Mouse (Mus musculus) hindbrain, embryonic 13.5 days (tissue): ENCODE measurements around the gene Ypel1. TPM values are rescaled to one million over a fixed set of nuclear protein-coding genes. Genes with fewer than 3 reads are reported as not detected.
A peak's percentile ranks its signal among the peaks of the same experiment; 100 is the strongest.

Experiments used
- ATAC-seq: fragments of 200-750 bp; cut with Nextera tagmentation; 2 replicates; pipeline ENCODE4 v1.8.0; 2017; ENCODE audit warnings: moderate TSS enrichment; ENCODE audit not compliant: low FRiP score
- H3K27ac ChIP-seq: fragments of 300-500 bp; sonication (generic); 2 replicates; pipeline ENCODE4 v1.5.1; 2015; ENCODE audit warnings: inconsistent platforms, mild to moderate bottlenecking, moderate library complexity
- H3K27me3 ChIP-seq: fragments of 300-500 bp; sonication (generic); 2 replicates; pipeline ENCODE4 v1.6.1; 2015; ENCODE audit warnings: mild to moderate bottlenecking, inconsistent platforms
- H3K36me3 ChIP-seq: fragments of 300-500 bp; sonication (generic); 2 replicates; pipeline ENCODE4 v1.6.1; 2015; ENCODE audit warnings: mild to moderate bottlenecking, inconsistent platforms
- H3K4me1 ChIP-seq: fragments of 300-500 bp; sonication (generic); replicated peaks from 2 replicates; pipeline ENCODE4 v1.6.1; 2015; ENCODE audit warnings: inconsistent platforms
- H3K4me2 ChIP-seq: fragments of 300-500 bp; sonication (generic); 2 replicates; pipeline ENCODE4 v1.6.1; 2015; ENCODE audit warnings: inconsistent platforms, mild to moderate bottlenecking, moderate library complexity
- H3K4me3 ChIP-seq: fragments of 300-500 bp; sonication (generic); 2 replicates; pipeline ENCODE4 v1.5.1; 2015; ENCODE audit warnings: mild to moderate bottlenecking, inconsistent platforms
- H3K9ac ChIP-seq: fragments of 300-500 bp; sonication (generic); 2 replicates; pipeline ENCODE4 v1.6.1; 2015; ENCODE audit warnings: mild to moderate bottlenecking, inconsistent platforms
- H3K9me3 ChIP-seq: fragments of 300-500 bp; sonication (generic); 2 replicates; pipeline ENCODE4 v1.6.1; 2016; ENCODE audit warnings: inconsistent platforms
- WGBS: fragments of 180-500 bp; shearing (Covaris S2); methylation state at CpG from one replicate; pipeline ENCODE4 v1.1.7; 2015; 5-methylcytosine and 5-hydroxymethylcytosine counted together
- polyA plus RNA-seq: library from polyadenylated mRNA; unstranded; fragments of >200 nt; fragmentation: Nextera tagmentation; extraction: Ambion mirVana; gene quantifications from 2 replicates; pipeline ENCODE4 v1.2.1, GENCODE M21; 2015

Gene Ypel1
- polyA plus RNA-seq, 1 experiment from 2014 or later: 119 TPM

GRCm38 (mm10) chr16:17062338-17062737 lies 7.2 kb upstream of the Ypel1 start:
- H3K9me3 ChIP-seq: no peaks in the 10 kb centered on the region
- H3K4me2 ChIP-seq: no peak overlapping the region
- no peak overlapping the region for H3K4me3 ChIP-seq
- H3K4me1 ChIP-seq: no peaks in the 10 kb centered on the region
- H3K27ac ChIP-seq: no peak overlapping the region
- H3K36me3 ChIP-seq: no peaks in the 10 kb centered on the region
- H3K27me3 ChIP-seq: 0 out of 2 replicates have a peak, but pooled peaks cover 3% of the 10 kb centered on the region
- no peak for ATAC-seq
- H3K9ac ChIP-seq: no peak overlapping the region
- 69% methylated on average over 1 of the region's 1 CpGs for WGBS

GRCm38 (mm10) chr16:17067552-17067951 lies 1.9 kb upstream of the Ypel1 start:
- no peak for ATAC-seq
- Histone ChIP-seq H3K27ac (no peak overlapping the region), H3K9ac (no peak overlapping the region), H3K4me3 (no peak overlapping the region), H3K27me3 (no peaks in the 10 kb centered on the region), H3K36me3 (0 out of 2 replicates have a peak, but pooled peaks cover 3% of the 10 kb centered on the region), H3K4me2 (no peak overlapping the region), H3K9me3 (no peaks in the 10 kb centered on the region), H3K4me1 (peaks cover 25% of the 10 kb centered on the region)
- 91% methylated on average over 2 of the region's 2 CpGs for WGBS

DNA sequence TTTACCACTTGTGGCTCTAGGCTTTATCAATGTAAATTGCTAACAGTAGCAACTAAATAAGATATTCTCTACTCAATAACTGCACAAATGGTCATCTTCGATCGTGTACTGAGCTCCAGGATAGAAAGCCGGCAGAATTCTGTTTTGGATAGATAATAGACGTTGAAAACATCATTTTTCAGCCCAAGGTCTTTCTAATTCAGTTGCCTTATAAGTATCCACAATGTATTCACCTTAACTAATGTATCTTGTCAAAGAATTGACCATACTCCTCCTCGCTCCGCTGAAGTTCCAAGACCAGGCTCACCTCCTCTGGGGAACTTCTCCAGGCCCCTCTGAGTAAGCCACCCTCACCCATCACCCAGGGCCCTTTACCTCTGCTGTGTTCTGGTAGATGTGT lies 1.2 kb downstream of the Ypel1 start:
- H3K4me3 ChIP-seq: peak overlapping the region; percentile 72
- WGBS: 47% methylated on average over 6 of the region's 6 CpGs

GRCm38 (mm10) chr16:17073000-17073399 lies 3.5 kb downstream of the Ypel1 start:
- Histone ChIP-seq H3K4me2 (no peak overlapping the region), H3K27me3 (no peaks in the 10 kb centered on the region), H3K4me1 (peaks cover 37% of the 10 kb centered on the region), H3K27ac (no peak overlapping the region), H3K9ac (no peak overlapping the region), H3K4me3 (no peak overlapping the region), H3K36me3 (peaks cover 38% of the 10 kb centered on the region), H3K9me3 (no peaks in the 10 kb centered on the region)
- 93% methylated on average over 7 of the region's 7 CpGs for WGBS
- ATAC-seq: no peak

More for the DNA sequence above, 1.2 kb downstream of the Ypel1 start:
- Histone ChIP-seq H3K4me2 (peak overlapping the region; percentile 66), H3K9ac (peak overlapping the region; percentile 82), H3K27ac (no peak overlapping the region), H3K9me3 (no peaks in the 10 kb centered on the region), H3K36me3 (peaks cover 20% of the 10 kb centered on the region), H3K4me1 (peaks cover 37% of the 10 kb centered on the region), H3K27me3 (no peaks in the 10 kb centered on the region)
- ATAC-seq: no peak

DNA sequence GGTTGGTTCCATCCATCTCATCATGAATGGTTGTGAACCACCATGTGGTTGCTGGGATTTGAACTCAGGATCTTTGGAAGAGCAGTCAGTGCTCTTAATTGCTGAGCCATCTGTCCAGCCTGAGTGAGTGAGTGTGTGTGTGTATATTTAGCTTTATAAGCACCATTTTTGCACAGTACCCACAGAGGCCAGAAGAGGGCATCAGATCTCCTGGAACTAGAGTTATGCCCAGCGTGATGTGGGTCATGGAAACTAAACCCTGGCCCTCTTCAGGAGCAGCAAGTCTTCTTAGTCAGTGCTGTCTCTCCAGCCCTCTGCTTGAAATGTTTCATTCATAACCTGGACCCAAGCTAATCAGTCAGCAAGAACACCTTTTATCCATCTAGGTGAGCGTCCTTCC lies 6.8 kb downstream of the Ypel1 start:
- 98% methylated on average over 2 of the region's 2 CpGs for WGBS
- H3K4me2 ChIP-seq: no peak overlapping the region
- no peaks in the 10 kb centered on the region for H3K9me3 ChIP-seq
- no peak for ATAC-seq
- peaks cover 24% of the 10 kb centered on the region for H3K4me1 ChIP-seq
- H3K4me3 ChIP-seq: no peak overlapping the region
- H3K36me3 ChIP-seq: peaks cover 59% of the 10 kb centered on the region
- H3K27me3 ChIP-seq: no peaks in the 10 kb centered on the region
- H3K9ac ChIP-seq: no peak overlapping the region
- H3K27ac ChIP-seq: no peak overlapping the region

- H3K9ac ChIP-seq: no peak overlapping the region
- H3K27me3 ChIP-seq: no peaks in the 10 kb centered on the region
- no peak overlapping the region for H3K4me2 ChIP-seq
- no peak overlapping the region for H3K27ac ChIP-seq
- H3K36me3 ChIP-seq: peaks cover 65% of the 10 kb centered on the region
- peaks cover 19% of the 10 kb centered on the region for H3K4me1 ChIP-seq
- no peaks in the 10 kb centered on the region for H3K9me3 ChIP-seq
- ATAC-seq: no peak
- H3K4me3 ChIP-seq: no peak overlapping the region
Measured at GRCm38 (mm10) chr16:17076869-17077268, 7.4 kb downstream of the Ypel1 start.

DNA sequence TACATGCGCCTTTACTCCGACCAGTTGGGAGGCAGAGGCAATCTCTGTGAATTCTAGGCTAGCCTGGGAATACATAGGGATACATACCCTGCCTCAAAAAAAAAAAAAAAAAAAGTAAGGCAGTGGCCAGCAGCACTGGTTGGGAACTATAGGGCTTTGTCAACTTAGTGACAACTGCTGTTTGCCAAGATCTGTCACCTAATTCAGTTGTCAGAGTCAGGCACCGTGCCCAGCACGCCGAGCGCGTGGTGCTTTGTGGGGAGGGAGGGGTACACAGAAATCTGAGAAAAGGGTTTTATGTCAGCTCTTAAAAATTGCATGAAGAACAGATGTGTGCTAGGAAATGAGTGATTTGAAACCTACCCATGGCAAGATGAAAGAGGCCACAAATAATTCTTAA lies 8.6 kb downstream of the Ypel1 start:
- Histone ChIP-seq H3K4me1 (peaks cover 8% of the 10 kb centered on the region), H3K4me3 (no peak overlapping the region), H3K9me3 (no peaks in the 10 kb centered on the region), H3K27ac (no peak overlapping the region), H3K9ac (no peak overlapping the region), H3K4me2 (no peak overlapping the region), H3K27me3 (no peaks in the 10 kb centered on the region), H3K36me3 (peaks cover 74% of the 10 kb centered on the region)
- WGBS: 77% methylated on average over 7 of the region's 7 CpGs
- ATAC-seq: no peak

DNA sequence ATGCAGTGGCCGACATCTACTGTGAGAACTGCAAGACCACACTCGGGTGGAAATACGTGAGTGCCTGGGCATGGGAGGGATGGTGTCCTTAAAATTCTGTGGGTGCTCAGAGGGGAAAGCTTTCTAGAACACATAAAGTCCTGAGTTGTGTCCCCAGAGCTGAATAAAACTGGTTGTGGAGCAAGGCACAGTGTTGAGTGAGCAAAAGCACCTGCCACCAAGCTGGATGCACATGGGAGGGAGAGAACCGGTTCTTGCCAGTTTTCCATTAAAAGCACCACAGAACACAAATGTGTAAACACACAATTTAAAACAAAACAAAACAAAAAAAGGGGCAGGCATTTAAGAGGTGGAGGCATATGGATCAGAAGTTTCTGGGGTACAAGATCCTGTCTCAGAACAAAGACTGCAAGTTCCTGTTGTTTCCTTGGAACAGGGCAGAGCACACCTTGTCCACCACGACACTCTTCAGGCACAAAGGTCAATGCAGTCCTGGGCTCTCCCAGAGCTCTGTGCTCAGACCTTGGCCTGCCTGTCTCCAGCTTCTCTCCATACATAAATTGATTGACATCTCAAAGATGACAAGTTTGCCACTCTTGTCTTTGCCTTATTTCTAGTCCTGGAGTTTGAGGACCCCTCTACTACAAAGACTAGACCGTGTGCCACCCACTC lies 12.8 kb downstream of the Ypel1 start:
- H3K9ac ChIP-seq: no peak overlapping the region
- 91% methylated on average over 6 of the region's 6 CpGs for WGBS
- no peak overlapping the region for H3K27ac ChIP-seq
- H3K4me2 ChIP-seq: no peak overlapping the region
- peaks cover 87% of the 10 kb centered on the region for H3K36me3 ChIP-seq
- H3K4me1 ChIP-seq: no peaks in the 10 kb centered on the region
- no peaks in the 10 kb centered on the region for H3K27me3 ChIP-seq
- no peak overlapping the region for H3K4me3 ChIP-seq
- no peaks in the 10 kb centered on the region for H3K9me3 ChIP-seq
- ATAC-seq: no peak

DNA sequence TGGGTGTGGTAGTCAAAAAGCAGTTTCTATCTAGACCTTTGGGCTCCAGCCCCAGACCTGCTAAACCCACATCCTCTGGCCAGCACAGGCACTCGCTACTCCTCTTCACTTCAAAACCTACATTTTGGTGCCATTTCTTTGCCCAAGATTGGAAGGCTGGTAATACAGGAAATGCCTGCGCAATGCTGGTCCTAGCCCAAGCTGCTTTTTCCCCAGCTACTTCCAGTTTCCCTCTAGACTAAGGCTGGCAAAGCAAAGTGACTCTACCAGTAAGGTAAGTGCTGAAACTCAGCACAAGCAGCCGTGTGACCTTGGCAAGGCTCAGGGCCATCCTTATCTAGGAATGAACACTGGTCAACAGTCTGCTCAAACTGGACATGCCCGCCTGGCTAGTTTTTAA lies 16.1 kb downstream of the Ypel1 start:
- WGBS: 95% methylated on average over 4 of the region's 4 CpGs
- no peak overlapping the region for H3K9ac ChIP-seq
- H3K36me3 ChIP-seq: peaks cover 98% of the 10 kb centered on the region
- H3K4me2 ChIP-seq: no peak overlapping the region
- no peaks in the 10 kb centered on the region for H3K9me3 ChIP-seq
- no peak overlapping the region for H3K4me3 ChIP-seq
- ATAC-seq: no peak
- no peak overlapping the region for H3K27ac ChIP-seq
- no peaks in the 10 kb centered on the region for H3K27me3 ChIP-seq
- H3K4me1 ChIP-seq: no peaks in the 10 kb centered on the region

DNA sequence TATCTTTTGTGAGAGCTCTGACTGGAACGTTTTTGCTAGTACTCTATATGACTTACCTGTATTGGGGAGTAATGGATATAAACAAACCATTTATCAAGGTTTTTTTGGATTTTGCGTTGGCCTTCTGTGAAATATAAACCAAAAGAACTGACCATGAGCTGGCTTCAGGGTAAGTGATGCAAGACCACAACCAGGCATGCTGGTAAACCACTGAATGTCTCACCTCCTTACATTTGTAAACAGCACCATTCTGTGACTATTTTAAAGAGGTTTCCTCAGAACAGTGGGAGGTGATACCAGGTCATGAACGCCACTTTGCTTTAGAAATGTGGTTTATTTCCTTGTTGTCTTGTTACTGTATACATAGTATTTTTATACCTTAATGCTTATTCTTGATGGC lies 16.7 kb downstream of the Ypel1 start:
- Histone ChIP-seq H3K27ac (no peak overlapping the region), H3K9ac (no peak overlapping the region), H3K4me3 (no peak overlapping the region), H3K36me3 (peaks cover 100% of the 10 kb centered on the region), H3K27me3 (no peaks in the 10 kb centered on the region), H3K9me3 (no peaks in the 10 kb centered on the region), H3K4me1 (no peaks in the 10 kb centered on the region), H3K4me2 (no peak overlapping the region)
- no peak for ATAC-seq
- WGBS: 93% methylated on average over 3 of the region's 3 CpGs

- Histone ChIP-seq H3K36me3 (peaks cover 100% of the 10 kb centered on the region), H3K9me3 (no peaks in the 10 kb centered on the region), H3K9ac (0 out of 2 replicates have a peak overlapping the region, but pooled peaks have one; percentile 19), H3K4me1 (no peaks in the 10 kb centered on the region), H3K27me3 (no peaks in the 10 kb centered on the region), H3K4me3 (no peak overlapping the region), H3K4me2 (no peak overlapping the region), H3K27ac (no peak overlapping the region)
- no peak for ATAC-seq
- WGBS: 82% methylated on average over 13 of the region's 13 CpGs
Measured at GRCm38 (mm10) chr16:17086669-17087193, 17.2 kb downstream of the Ypel1 start.

GRCm38 (mm10) chr16:17088346-17088745 lies 18.9 kb downstream of the Ypel1 start:
- no peak for ATAC-seq
- WGBS: 74% methylated on average over 3 of the region's 3 CpGs
- Histone ChIP-seq H3K4me3 (no peak overlapping the region), H3K9ac (no peak overlapping the region), H3K36me3 (peaks cover 100% of the 10 kb centered on the region), H3K27ac (no peak overlapping the region), H3K4me1 (no peaks in the 10 kb centered on the region), H3K27me3 (no peaks in the 10 kb centered on the region), H3K9me3 (no peaks in the 10 kb centered on the region), H3K4me2 (no peak overlapping the region)

DNA sequence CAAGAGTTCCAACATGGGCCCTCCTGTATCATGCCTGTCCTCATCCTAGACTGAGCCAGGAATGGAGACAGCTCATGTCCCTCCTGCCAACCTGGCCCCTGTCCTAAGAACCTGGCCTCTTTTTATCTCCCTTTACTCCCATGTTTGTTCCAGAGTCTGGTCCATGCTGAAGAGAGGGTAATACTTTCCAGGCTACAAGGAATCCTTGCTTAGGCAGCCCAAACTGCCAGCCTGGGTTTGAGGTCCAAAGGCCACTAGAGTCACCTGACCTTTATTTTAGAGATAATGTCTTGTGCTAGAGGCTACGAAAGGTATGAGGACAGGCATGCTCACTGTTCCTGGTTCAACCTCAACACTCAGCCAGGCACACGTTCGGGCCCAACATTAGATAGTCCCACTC lies 27.4 kb downstream of the Ypel1 start:
- Histone ChIP-seq H3K27ac (no peak overlapping the region), H3K36me3 (peaks cover 92% of the 10 kb centered on the region), H3K4me2 (no peak overlapping the region), H3K9ac (no peak overlapping the region), H3K27me3 (no peaks in the 10 kb centered on the region), H3K4me3 (no peak overlapping the region), H3K9me3 (no peaks in the 10 kb centered on the region), H3K4me1 (no peaks in the 10 kb centered on the region)
- 96% methylated on average over 3 of the region's 3 CpGs for WGBS
- ATAC-seq: no peak
